Mouse (Mus musculus) large intestine, adult 2 months (tissue): ENCODE data around the gene Zfyve9. TPM values are rescaled to one million over a fixed set of nuclear protein-coding genes. Genes with fewer than 3 reads are reported as not detected.

Experiments used
- DNase-seq: peaks from one replicate; pipeline ENCODE4 v3.0.0-alpha.2; 2012; ENCODE audit warnings: low read depth, low spot score
- WGBS: fragments of 180-500 bp; shearing (Covaris S2); methylation state at CpG from one replicate; pipeline ENCODE4 v1.1.7; 2018; 5-methylcytosine and 5-hydroxymethylcytosine counted together
- polyA plus RNA-seq: library from polyadenylated mRNA; depleted of rRNA; stranded (reverse); fragments of >200 nt; gene quantifications from 2 replicates; pipeline ENCODE4 v1.2.3, GENCODE M21; 2012; rRNA removed

The Zfyve9 gene
- polyA plus RNA-seq, 1 experiment, result 2.4 TPM

DNA sequence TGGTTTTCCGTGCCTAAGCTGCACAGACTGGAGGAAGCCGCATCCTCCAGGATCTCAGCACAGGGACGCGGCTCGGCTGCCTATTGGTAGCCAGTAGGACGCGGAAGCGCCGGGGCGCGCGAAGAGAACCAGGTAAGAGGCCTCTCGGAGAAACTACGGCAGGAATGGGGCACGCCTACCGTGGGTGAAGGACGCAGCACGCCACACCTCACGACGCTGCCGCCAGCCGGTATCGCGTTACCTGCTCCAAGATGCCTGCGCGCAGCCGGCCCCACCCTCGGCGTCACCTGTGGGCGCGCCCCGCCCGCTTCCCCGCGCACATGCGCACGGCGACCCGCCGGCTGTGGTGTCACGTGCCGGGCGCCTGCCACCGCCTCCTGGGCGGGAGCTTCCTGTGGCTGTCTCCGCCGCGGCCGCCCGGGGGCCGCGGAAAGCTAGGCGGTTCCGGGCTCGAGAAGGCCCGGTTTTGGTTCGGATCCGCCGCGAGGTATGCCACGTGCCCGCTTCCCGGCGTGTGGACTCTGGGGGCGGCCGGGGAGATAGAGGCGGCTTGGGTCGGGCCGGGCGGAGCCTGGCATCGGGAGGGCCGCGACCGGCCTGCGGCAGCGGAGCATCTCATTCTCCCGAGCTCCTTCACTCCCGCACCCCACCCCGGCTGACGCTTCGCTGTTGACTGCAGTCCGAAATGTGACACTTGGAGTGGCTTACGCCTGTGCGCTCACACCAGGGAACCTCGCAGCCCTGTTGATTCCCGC is 160.8 kb downstream of the Zfyve9 start, which contains the start of gene Cc2d1b:
Gene Cc2d1b, plus strand, starts transcription at position 354 of the 755 bp plus-strand sequence.
- WGBS, result under 1% methylated on average over 86 of the region's 86 CpGs
- DNase-seq, result peak; percentile 78

DNA sequence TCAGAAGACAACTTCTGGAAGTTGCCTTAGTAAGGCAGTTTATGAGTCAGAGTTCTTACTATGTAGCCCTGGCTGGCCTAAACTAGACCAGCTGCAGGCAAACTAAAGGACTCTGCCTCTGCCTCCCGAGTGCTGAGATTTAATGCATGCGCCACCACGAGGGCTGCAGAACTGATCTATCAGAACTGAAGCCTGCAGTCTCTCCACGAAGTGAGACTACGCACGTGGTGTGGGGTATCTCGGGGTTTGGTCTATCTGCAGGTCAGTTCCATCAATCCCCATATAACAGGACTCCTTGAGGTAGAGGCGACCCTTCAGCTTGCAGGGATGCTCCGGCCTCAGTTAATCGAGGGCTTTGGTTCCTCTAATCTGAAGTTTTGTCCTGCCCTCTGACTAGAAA is 161.4 kb downstream of the Zfyve9 start:
- no peak for DNase-seq
- WGBS, result 2% methylated on average over 10 of the region's 10 CpGs

DNA sequence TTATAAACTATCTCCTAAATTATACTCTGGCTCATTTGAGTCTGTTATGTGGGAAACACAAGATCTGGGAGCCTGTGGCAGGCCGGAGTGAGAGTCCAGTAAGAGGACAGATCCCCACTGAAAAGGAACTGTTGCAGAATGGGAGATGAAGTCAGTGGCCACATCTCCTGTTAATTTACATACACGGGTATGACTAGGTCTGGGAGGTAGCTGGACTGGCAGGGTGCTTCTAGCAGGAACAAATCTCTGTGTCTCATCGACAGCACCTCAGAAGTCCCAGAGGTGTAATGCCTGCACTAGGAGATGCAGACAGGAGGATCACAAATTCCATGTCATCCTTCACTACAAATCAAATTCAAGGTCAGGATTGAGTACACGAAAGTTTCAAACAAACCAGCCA is 162.0 kb downstream of the Zfyve9 start:
- no peak for DNase-seq
- WGBS, result 45% methylated on average over 4 of the region's 4 CpGs

DNA sequence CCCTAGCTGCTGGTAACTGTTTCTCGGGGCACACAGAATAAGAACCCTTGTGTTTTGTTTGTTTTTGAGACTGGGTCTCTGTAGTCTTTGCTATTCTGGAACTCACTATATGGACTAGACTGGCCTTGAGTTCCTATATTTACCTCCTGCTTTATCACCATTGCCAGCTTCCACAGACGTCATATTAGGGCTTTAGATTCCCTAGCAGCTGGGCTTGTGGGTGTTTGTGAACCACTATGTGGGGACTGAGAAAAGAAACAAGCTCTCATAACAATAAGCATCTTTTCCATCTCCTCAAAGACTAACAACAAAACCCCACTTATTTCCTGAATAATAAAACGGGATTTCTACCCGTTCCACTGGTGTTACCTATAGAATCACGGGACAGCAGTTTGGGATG is 169.7 kb downstream of the Zfyve9 start:
- WGBS, result 91% methylated on average over 5 of the region's 5 CpGs
- DNase-seq, result no peak

DNA sequence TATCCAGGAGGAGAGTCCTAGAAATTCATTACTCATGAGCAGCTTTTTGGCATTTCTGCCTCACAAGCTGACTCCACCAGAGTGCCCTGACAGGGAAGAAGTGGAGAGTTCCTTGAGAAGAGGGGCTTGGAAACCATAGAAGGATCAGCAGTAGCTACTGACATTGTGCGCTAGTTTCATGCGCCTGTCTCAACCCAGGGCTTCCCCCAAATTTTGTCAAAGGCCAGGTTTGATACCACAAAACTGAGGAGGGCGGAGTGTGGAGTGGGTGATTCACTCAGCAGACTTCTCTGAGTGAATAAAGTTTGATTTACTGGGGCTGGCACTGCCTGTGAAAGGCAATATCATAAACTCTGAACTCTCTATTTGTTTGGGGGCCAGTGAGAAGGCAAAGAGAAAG is 171.9 kb downstream of the Zfyve9 start:
- WGBS, result 93% methylated on average over 3 of the region's 3 CpGs
- DNase-seq, result no peak

DNA sequence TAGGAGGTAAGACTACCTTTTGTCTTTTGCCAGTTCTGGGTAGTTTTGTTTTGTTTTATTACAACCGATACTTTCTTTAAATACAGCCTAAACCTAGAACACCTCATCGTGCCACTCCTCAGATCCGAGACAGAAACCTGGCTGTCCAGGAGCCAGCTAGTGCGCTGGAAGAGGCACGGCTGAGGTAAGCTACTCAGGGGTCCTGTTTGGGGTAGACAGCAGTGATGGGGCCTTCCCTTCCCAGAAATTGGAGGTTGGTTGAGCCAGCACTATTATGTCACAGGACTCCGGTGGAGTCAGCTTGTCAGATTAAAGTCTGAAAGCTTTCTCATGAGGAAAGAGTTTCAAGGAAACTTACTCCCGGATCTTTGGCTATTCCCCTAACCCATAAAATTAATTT is 178.7 kb downstream of the Zfyve9 start:
- no peak for DNase-seq
- WGBS, result 35% methylated on average over 7 of the region's 7 CpGs

DNA sequence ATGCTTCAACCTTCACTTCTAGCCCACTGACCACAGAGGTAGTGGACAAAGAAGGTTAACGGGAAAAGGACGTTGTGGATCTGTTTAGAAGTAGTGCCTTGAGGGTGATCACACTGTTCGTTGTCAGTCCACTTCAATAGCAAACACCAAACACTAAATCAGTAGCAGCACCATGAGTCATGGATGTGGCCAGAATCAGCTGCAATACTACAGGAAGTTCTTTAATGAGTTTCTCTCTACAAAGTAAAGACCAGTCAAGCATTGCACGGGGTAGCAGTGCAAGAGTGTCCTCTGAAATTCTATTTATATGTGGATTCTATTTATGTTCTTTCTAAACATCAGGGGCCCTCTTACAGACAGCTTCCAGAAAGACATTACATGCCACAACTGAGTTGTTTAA is 182.3 kb downstream of the Zfyve9 start:
- 54% methylated on average over 4 of the region's 4 CpGs for WGBS
- no peak for DNase-seq

DNA sequence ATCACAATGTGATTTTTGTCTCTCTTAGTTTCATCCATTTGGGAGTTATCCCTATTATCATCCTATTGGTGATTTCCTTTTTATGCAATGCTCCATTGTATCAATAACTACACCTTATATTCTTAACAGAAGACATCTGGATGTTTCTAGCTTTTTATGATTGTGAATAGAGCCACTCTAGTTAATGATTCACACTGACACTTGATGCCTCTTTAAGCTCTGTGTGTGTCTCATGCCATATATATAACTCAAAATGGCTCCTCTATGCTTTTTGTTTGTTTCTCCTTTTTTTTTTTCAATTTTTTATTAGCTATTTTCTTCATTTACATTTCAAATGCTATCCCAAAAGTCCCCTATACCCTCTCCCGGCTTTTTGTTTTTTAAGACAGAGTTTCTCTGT is 184.8 kb downstream of the Zfyve9 start:
- DNase-seq, result no peak
- WGBS, result 37% methylated on average over 1 of the region's 1 CpGs

DNA sequence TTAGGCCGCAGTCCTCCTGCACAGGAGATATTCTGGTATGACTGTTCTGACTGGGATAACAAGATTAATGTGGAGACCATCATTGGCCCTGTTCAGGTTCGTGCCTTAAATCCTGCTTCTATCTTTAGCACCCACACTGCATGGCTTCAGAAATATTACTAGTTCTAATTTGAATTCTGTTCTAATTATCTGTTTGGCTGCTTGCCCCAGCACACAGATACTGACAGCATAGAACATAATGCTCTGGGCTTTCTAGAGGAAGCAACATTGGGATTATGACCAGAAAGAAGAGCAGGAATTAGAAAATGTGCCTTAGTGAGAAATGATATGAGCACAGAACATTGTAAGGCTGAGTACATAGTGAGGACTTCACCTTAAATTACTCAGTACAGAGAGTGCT is 187.2 kb downstream of the Zfyve9 start:
- WGBS, result 73% methylated on average over 2 of the region's 2 CpGs
- DNase-seq, result no peak

Other genes starting within 250 kb of the Zfyve9 start
- 6.3 and 7.3 TPM in 2 replicates for gene Prpf38a, start 201.5 kb downstream of the Zfyve9 start, polyA plus RNA-seq
- gene Orc1, start 201.4 kb downstream of the Zfyve9 start, polyA plus RNA-seq, result 2.3 TPM in 2 replicates
- 20.8 and 25.4 TPM in 2 replicates for gene Cc2d1b, start 160.9 kb downstream of the Zfyve9 start, polyA plus RNA-seq
- 0.04 and 0.14 TPM in 2 replicates for gene 3110021N24Rik, start 61.1 kb downstream of the Zfyve9 start, polyA plus RNA-seq
- gene Btf3l4, start 52.8 kb upstream of the Zfyve9 start, polyA plus RNA-seq, result 5.1 and 6.4 TPM in 2 replicates
- 18.0 and 19.2 TPM in 2 replicates for gene Txndc12, start 53.8 kb upstream of the Zfyve9 start, polyA plus RNA-seq
- gene Kti12, start 67.0 kb upstream of the Zfyve9 start, polyA plus RNA-seq, result 27.7 and 32.5 TPM in 2 replicates
- not detected in 2 replicates for gene A730015C16Rik, start 67.8 kb upstream of the Zfyve9 start, polyA plus RNA-seq
- 6.2 and 9.2 TPM in 2 replicates for gene Rab3b, start 98.3 kb upstream of the Zfyve9 start, polyA plus RNA-seq
- 25.0 and 28.4 TPM in 2 replicates for gene Nrd1, start 219.9 kb upstream of the Zfyve9 start, polyA plus RNA-seq